Mouse (Mus musculus): Measurements from ENCODE around the gene Atp1a4.

DNA sequence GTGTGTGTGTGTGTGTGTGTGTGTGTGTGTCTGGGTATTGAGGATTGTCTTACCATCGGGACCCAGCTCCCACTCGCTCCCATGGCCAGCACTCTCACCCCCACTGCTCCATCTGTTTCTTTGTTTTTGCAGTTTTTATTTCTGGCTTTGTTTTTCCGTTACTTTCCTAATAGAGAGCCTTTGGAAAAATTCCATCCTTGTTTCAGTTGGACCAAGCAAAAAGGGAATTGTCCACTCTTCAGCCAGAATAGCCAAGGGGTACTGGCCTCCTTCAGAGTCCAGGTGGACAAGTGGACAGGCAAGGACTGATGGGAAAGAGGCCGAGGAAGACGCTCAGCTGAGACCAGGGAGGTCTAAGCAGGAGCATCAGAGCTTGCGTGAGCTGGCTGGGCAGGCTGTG, 48.7 kb upstream of the Atp1a4 start:
- TF ChIP-seq CTCF (IDR thresholded peaks at IDR 0.05; ENCODE audit: borderline replicate concordance, extremely low read depth, insufficient read depth, insufficient read length) (no peak), POLR2A (IDR thresholded peaks at IDR 0.05; ENCODE audit: borderline replicate concordance, extremely low read depth, insufficient read depth, insufficient read length, poor library complexity, severe bottlenecking) (no peak)

Measured in brain, embryonic 14.5 days (tissue).